Mouse (Mus musculus): Measurements from ENCODE around the gene Angptl1.

The Angptl1 gene

GRCm38 (mm10) chr1:156838177-156838576 lies at the start of gene Angptl1:
Gene Angptl1 (plus strand): TSS chr1:156838562.
- no peak for DNase-seq (ENCODE audit: low spot score)

- DNase-seq (ENCODE audit: low spot score), result no peak
Observed at GRCm38 (mm10) chr1:156789844-156790490, 48.4 kb upstream of the Angptl1 start.

GRCm38 (mm10) chr1:156796251-156796650 lies 42.1 kb upstream of the Angptl1 start:
- DNase-seq (ENCODE audit: low spot score), result no peak

GRCm38 (mm10) chr1:156801276-156801675 lies 37.1 kb upstream of the Angptl1 start:
- DNase-seq (ENCODE audit: low spot score), result no peak

GRCm38 (mm10) chr1:156808332-156808731 lies 30.0 kb upstream of the Angptl1 start:
- no peak for DNase-seq (ENCODE audit: low spot score)

DNA sequence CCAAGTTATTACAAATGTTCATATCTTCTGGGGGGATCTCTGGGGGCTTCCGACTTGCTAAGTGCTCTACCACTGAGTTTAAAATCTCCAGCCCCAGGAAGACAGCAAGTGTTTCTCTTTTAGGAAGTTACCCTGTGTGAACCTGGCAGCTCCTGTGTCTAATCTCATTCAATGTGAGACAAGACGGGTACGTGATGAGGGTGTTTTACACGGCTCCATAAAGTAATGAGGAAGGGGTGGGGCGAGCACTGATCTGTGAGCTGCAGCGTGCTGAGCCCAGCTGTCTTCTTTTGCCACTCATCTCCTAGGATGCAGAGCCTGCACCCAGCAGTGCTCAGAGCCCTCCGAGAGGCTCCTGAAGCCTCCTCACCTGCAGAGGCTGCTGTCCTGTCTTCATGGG lies 26.4 kb upstream of the Angptl1 start:
- DNase-seq (ENCODE audit: low spot score), result no peak

DNA sequence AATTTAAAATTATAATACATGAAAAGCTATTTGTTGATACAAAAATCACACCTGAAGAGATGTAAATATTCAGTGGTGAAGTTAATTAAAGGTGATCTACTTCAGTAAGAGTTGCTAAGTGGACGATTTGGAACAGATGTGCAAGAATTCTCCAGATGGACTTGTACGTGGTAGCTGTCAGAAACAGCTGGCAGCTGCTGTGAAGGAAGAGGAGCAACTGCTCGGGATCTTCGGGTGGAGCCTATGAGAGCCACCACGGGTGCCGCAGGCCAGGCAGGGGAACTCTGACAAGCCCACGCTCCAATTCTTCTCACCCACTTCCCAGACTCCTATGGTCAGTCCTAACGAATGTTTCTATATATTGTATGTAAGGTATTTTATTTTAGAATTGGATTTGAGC lies 25.6 kb upstream of the Angptl1 start:
- no peak for DNase-seq (ENCODE audit: low spot score)

GRCm38 (mm10) chr1:156813485-156813884 lies 24.9 kb upstream of the Angptl1 start:
- DNase-seq (ENCODE audit: low spot score), result no peak

- no peak for DNase-seq (ENCODE audit: low spot score)
Observed at GRCm38 (mm10) chr1:156819236-156819635, 19.1 kb upstream of the Angptl1 start.

- DNase-seq (ENCODE audit: low spot score), result no peak
Observed at GRCm38 (mm10) chr1:156838695-156839094, 333 bp downstream of the Angptl1 start.

DNA sequence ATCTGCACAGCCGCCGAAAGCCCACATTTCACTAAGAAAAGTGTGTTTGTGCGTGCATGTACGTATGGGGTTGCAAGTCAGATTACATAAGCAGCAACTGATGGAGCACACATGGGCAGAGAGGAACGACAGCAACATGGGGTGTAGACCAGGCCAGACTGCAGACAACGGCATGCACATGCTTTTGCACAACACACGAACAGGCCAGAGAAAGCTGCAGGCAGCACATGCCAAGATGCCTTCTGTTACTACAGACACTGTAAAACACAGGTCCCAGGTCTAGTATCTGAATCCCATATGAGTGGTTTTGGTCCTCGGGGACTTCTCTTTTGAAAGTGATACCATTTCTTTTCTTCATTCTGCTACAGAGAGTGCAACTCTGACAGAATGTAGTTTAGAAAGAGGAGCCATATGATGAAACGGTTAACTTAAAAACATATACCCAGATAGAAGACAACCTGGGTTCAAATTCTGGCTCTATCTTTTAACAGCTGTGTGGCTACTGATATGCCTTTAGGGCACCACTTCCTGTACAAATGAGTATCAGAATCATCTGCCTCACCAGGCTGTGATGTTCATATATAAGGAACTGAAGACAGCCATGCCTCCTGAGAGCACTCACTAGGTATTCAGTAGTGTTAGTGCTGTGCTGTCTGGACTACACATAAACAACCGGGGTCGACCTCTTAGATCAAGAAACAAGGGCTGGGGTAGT lies 3.4 kb downstream of the Angptl1 start:
- DNase-seq (ENCODE audit: low spot score), result peak; percentile 8

- no peak for DNase-seq (ENCODE audit: low spot score)
Observed at GRCm38 (mm10) chr1:156847098-156847497, 8.7 kb downstream of the Angptl1 start.

- no peak for DNase-seq (ENCODE audit: low spot score)
Observed at GRCm38 (mm10) chr1:156852409-156852808, 14.0 kb downstream of the Angptl1 start.

DNA sequence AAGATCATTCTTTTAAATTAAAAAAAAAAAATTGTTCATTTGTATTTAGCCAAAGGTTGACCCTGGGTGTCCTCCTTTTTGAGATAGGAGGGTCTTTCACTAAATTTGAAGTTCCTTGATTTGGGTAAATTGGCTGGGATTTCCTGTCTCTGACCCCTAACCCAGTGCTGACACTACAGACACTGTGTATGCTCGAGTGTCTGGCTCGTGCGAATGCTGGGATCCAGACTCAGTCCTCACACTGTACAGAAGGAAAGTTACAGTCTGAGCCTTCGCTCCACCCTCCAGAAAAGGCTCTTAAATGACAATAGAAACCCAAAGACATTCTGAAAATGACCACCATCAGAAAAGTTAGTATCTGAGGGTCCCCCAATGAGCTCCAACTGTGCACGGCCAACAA lies 14.5 kb downstream of the Angptl1 start:
- DNase-seq (ENCODE audit: low spot score), result no peak

DNA sequence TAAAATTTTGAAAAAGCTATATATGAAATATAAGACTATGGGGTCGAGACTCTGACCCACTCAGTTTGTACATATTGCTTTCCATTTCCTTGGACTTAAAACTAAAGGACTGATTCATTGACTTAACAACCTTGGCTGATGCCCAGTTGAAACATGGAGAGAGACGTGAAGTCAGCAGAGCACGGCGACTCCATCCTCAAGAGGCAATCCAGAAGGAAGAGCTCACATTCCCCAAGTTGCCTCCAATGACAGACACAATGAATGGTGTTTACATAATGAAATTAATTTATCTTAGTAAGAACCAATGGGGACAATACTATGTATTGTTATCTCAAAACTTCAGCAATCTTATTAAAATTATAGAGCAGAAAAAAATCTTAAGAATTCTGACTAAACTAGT lies 16.2 kb downstream of the Angptl1 start:
- no peak for DNase-seq (ENCODE audit: low spot score)

GRCm38 (mm10) chr1:156856666-156857065 lies 18.3 kb downstream of the Angptl1 start:
- DNase-seq (ENCODE audit: low spot score), result no peak

- DNase-seq (ENCODE audit: low spot score), result no peak
Observed at GRCm38 (mm10) chr1:156859156-156859555, 20.8 kb downstream of the Angptl1 start.

- no peak for DNase-seq (ENCODE audit: low spot score)
Observed at GRCm38 (mm10) chr1:156859711-156860250, 21.4 kb downstream of the Angptl1 start.

DNA sequence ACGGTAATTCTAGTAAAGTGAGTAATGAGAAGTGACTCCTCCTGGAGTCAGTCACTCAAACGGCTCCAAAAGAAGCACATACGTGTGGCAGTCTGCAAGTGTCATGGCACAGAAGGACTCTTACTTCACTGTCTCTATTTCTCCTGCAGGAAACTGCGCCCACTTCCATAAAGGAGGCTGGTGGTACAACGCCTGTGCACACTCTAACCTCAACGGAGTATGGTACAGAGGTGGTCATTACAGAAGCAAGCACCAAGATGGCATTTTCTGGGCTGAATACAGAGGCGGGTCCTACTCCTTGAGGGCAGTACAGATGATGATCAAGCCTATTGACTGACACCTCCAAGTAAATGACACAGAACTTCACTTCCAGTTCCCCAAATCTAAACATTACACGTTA lies 21.9 kb downstream of the Angptl1 start:
- DNase-seq (ENCODE audit: low spot score), result no peak

GRCm38 (mm10) chr1:156861475-156862043 lies 23.2 kb downstream of the Angptl1 start:
- no peak for DNase-seq (ENCODE audit: low spot score)

GRCm38 (mm10) chr1:156863726-156864125 lies 25.4 kb downstream of the Angptl1 start:
- no peak for DNase-seq (ENCODE audit: low spot score)

DNA sequence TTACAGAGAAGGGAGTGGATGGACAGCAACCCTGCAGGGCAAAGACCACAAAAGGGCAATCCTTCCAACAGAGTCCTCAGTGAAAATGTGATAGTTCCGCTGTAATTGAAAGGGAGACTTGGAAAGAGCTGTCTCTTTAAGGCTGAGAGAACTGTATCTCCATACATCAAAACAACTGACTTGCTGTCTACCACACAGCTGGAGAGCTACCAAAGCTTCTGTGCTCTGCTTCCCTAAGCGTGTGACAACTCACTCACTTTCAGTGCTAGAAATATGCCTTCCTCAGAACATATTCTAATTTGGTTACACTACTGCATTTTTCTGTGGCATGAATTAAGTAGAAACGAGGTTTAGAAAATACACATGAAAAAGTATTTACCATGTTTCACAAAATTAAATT lies 25.9 kb downstream of the Angptl1 start:
- DNase-seq (ENCODE audit: low spot score), result no peak

- no peak for DNase-seq (ENCODE audit: low spot score)
Observed at GRCm38 (mm10) chr1:156870028-156870427, 31.7 kb downstream of the Angptl1 start.
